Mouse (Mus musculus): ENCODE results near the gene Myo1b.

Gene Myo1b

DNA sequence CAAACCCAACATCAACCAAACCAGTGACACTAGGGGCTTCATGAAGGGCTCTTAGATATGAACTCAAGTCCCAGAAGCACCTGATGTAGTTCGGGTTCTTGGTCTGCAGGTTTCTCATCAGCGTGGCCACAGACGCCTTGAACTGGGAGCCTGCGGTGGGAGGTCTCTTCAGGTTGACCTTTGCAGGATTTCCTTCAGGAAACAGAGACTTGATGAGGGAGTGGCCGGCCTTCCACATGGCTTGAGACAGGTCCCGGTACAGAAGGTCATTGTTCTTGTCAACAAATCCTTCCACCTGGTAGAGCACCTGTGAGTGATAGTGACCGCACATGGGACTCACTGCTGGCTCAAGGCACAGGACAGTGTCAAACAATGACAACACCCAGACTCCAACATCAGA, 137.6 kb downstream of the Myo1b start:
- Histone ChIP-seq H3K27me3 (ENCODE audit: insufficient read depth, low read length) (no peaks in the 10 kb centered on the region), H3K4me3 (replicated peaks; ENCODE audit: low read length) (no peak overlapping the region), H3K9me3 (ENCODE audit: low read length) (no peaks in the 10 kb centered on the region), H3K4me1 (replicated peaks; ENCODE audit: low read depth, low read length) (no peaks in the 10 kb centered on the region), H3K36me3 (ENCODE audit: insufficient read depth, low read length) (peaks cover 36% of the 10 kb centered on the region)
- no peak for TF ChIP-seq POU5F1 (IDR thresholded peaks at IDR 0.05; ENCODE audit: borderline replicate concordance, low read length)
- no peak for TF ChIP-seq NANOG (IDR thresholded peaks at IDR 0.05; ENCODE audit: borderline replicate concordance, low read length)
- TF ChIP-seq CTCF (conservative IDR thresholded peaks at IDR 0.05; ENCODE audit: low read length) = no peak

DNA sequence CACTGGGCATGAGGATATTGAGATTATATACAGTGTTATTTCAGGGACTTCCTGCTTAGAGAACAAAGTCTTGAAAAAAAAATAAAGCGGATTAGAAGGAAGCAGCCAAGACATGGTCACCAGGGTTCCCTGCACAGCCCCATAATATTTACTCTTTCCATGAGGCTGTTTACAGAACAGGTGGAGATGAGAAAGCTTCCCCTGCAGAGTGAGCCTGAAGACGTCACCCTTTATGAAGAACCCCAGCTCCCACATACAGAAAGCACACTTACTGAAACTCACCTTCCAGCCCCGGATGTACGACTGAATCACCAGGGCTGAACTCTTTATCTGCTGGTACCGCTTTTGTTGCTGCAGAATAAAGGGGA, 145.4 kb downstream of the Myo1b start:
- Histone ChIP-seq H3K9me3 (ENCODE audit: low read length) (no peaks in the 10 kb centered on the region), H3K4me3 (replicated peaks; ENCODE audit: low read length) (no peak overlapping the region)
- TF ChIP-seq CTCF (conservative IDR thresholded peaks at IDR 0.05; ENCODE audit: low read length) = no peak
- no peak for TF ChIP-seq POU5F1 (IDR thresholded peaks at IDR 0.05; ENCODE audit: borderline replicate concordance, low read length)
- no peak for TF ChIP-seq NANOG (IDR thresholded peaks at IDR 0.05; ENCODE audit: borderline replicate concordance, low read length)

DNA sequence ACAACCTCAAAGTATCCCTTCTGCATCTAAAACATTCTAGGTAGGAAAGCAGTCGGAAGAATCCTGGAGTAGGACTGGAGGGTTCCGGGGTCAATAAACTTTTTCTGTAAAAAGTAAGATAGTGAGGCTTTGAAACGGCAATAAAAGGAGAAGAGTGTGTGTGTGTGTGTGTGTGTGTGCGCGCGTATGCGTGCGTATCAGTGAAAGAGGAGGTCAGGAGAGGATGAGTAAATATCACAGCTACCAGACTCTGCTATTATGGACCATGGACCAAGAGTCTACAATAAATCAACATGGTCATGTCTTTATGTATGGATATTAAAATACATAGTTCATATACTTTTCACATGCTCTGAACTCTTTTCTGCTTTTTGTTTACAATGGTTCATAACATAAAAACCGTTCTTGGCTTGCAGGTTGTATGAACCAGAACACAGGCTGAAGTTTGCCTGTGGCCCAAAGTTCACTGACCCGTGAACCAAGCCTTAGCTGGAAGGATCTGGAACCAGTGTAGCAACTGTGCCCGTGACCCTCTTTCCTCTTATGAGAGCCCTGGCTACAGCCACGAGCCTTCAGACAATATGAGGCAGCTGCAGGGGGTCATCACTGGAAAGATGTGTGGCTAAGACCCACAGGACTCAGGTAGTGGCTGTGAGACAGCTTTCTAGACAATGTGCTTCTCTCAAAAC, 145.9 kb downstream of the Myo1b start:
- Histone ChIP-seq H3K27me3 (ENCODE audit: insufficient read depth, low read length) (no peaks in the 10 kb centered on the region), H3K4me3 (replicated peaks; ENCODE audit: low read length) (no peak overlapping the region), H3K9me3 (ENCODE audit: low read length) (no peaks in the 10 kb centered on the region), H3K36me3 (ENCODE audit: insufficient read depth, low read length) (peaks cover 37% of the 10 kb centered on the region), H3K4me1 (replicated peaks; ENCODE audit: low read depth, low read length) (peaks cover 10% of the 10 kb centered on the region)
- TF ChIP-seq POU5F1 (IDR thresholded peaks at IDR 0.05; ENCODE audit: borderline replicate concordance, low read length) (no peak), NANOG (IDR thresholded peaks at IDR 0.05; ENCODE audit: borderline replicate concordance, low read length) (no peak), CTCF (conservative IDR thresholded peaks at IDR 0.05; ENCODE audit: low read length) (no peak)

More for the DNA sequence above, 145.4 kb downstream of the Myo1b start:
- Histone ChIP-seq H3K36me3 (ENCODE audit: insufficient read depth, low read length) (peaks cover 39% of the 10 kb centered on the region), H3K27me3 (ENCODE audit: insufficient read depth, low read length) (no peaks in the 10 kb centered on the region), H3K4me1 (replicated peaks; ENCODE audit: low read depth, low read length) (peaks cover 10% of the 10 kb centered on the region)

DNA sequence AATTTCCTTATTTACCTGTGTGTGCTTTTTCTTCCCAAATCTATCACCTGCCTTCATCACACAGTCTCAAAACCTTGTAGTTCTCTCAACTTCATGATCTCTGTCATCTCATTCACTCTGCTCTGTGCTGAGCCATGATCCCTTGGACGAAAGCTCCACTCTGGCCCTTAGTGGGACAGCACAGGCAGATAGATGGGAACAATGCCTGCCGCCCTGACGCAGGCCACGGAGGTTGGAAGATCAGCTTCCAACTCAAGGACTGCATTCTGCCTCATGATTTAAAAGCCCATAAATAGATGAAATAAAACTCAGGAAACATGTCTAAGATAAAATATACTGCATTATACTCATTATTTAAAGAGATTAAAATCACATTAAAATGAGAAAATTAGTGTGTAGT, 149.6 kb downstream of the Myo1b start:
- Histone ChIP-seq H3K36me3 (ENCODE audit: insufficient read depth, low read length) (peaks cover 22% of the 10 kb centered on the region), H3K4me3 (replicated peaks; ENCODE audit: low read length) (no peak overlapping the region), H3K27me3 (ENCODE audit: insufficient read depth, low read length) (no peaks in the 10 kb centered on the region), H3K4me1 (replicated peaks; ENCODE audit: low read depth, low read length) (peaks cover 10% of the 10 kb centered on the region), H3K9me3 (ENCODE audit: low read length) (no peaks in the 10 kb centered on the region)
- TF ChIP-seq CTCF (conservative IDR thresholded peaks at IDR 0.05; ENCODE audit: low read length) (no peak), NANOG (IDR thresholded peaks at IDR 0.05; ENCODE audit: borderline replicate concordance, low read length) (no peak), POU5F1 (IDR thresholded peaks at IDR 0.05; ENCODE audit: borderline replicate concordance, low read length) (no peak)

DNA sequence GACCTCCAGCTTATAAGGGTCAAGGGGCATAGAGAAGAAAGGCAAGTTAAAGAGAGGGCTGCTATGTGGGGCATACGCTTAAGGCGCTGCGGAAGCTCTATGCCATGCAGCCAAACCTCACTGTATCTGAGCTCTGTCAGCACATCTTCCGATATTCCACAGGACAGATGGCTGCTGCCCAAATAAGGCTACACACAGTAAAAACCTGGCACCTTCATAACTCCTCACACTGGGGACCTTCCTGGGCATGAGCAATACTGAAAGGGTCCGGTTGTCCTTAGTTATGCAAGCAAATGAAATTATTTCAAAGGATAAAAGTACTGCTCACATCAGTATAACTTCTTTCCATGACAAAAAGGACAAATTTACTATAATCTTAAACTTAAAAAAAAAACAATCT, 150.7 kb downstream of the Myo1b start:
- Histone ChIP-seq H3K9me3 (ENCODE audit: low read length) (no peaks in the 10 kb centered on the region), H3K4me1 (replicated peaks; ENCODE audit: low read depth, low read length) (peaks cover 11% of the 10 kb centered on the region), H3K27me3 (ENCODE audit: insufficient read depth, low read length) (no peaks in the 10 kb centered on the region), H3K36me3 (ENCODE audit: insufficient read depth, low read length) (peaks cover 12% of the 10 kb centered on the region; the same call in 1 of the 2 replicates), H3K4me3 (replicated peaks; ENCODE audit: low read length) (no peak overlapping the region)
- no peak for TF ChIP-seq CTCF (conservative IDR thresholded peaks at IDR 0.05; ENCODE audit: low read length)
- TF ChIP-seq NANOG (IDR thresholded peaks at IDR 0.05; ENCODE audit: borderline replicate concordance, low read length) = no peak
- TF ChIP-seq POU5F1 (IDR thresholded peaks at IDR 0.05; ENCODE audit: borderline replicate concordance, low read length) = no peak

DNA sequence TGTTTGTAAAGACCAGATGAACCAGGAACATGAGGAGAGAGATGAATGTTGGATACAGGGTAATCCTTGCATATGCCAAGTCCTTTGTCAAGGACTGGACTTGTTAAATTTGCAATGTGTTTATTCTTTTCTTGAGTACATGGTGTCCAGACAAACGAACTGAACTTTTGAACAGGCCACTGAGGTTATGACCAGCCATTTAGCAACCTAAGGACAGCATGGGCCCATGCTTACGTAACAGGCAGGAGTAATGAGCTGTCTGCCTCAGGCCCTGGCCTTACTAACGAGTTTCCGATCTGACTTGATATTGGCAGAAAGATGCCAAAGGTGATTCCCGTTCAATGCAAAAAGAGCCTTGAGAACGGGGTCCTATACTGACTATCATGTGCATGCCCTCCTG, 156.2 kb downstream of the Myo1b start:
- Histone ChIP-seq H3K27me3 (ENCODE audit: insufficient read depth, low read length) (no peaks in the 10 kb centered on the region), H3K36me3 (ENCODE audit: insufficient read depth, low read length) (peaks cover 29% of the 10 kb centered on the region), H3K4me1 (replicated peaks; ENCODE audit: low read depth, low read length) (peaks cover 33% of the 10 kb centered on the region), H3K9me3 (ENCODE audit: low read length) (no peaks in the 10 kb centered on the region), H3K4me3 (replicated peaks; ENCODE audit: low read length) (no peak overlapping the region)
- TF ChIP-seq POU5F1 (IDR thresholded peaks at IDR 0.05; ENCODE audit: borderline replicate concordance, low read length) (no peak), NANOG (IDR thresholded peaks at IDR 0.05; ENCODE audit: borderline replicate concordance, low read length) (no peak), CTCF (conservative IDR thresholded peaks at IDR 0.05; ENCODE audit: low read length) (no peak)

DNA sequence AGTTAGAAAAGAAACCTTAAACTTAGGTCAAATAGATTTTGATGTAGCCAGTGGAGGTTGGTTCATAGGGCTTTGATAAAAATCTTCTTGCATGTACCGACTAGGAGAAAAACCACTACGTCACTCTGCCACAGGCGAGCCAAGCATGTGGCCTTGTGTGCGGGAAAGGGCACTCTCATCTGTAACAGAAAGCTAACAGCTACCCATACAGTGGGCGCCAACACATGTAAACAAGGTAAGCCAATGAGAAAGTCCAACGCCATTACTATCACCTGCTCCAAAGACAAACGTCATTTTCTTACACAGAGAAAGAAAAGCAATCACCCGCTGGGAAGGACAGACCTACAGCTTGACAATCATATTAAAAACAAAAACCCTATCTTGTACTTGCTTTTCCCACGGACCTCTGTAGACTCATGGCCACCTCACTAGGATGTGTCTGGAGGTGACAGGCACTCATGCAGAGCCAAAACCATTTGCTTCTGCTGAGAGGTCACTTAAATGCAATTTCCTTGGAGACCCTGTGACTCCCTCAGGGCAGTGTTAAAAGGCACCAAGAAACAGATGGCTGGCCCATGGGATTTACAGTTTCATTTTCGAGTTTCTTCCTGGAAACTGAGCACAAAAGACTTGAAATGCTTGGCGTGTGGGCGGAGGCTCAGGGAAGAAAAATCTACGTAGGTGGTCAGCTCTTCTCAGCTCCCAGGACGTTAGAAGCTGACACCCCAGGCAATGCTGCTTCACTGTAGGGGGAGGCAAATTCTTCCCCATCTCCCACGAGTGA, 157.4 kb downstream of the Myo1b start:
- no peak overlapping the region for H3K4me3 ChIP-seq (replicated peaks; ENCODE audit: low read length)
- H3K9me3 ChIP-seq (ENCODE audit: low read length) = no peaks in the 10 kb centered on the region
- H3K27me3 ChIP-seq (ENCODE audit: insufficient read depth, low read length) = no peaks in the 10 kb centered on the region
- H3K36me3 ChIP-seq (ENCODE audit: insufficient read depth, low read length) = peaks cover 38% of the 10 kb centered on the region
- H3K4me1 ChIP-seq (replicated peaks; ENCODE audit: low read depth, low read length) = peaks cover 33% of the 10 kb centered on the region
- TF ChIP-seq POU5F1 (IDR thresholded peaks at IDR 0.05; ENCODE audit: borderline replicate concordance, low read length) (no peak), CTCF (conservative IDR thresholded peaks at IDR 0.05; ENCODE audit: low read length) (no peak), NANOG (IDR thresholded peaks at IDR 0.05; ENCODE audit: borderline replicate concordance, low read length) (peak; percentile 45; the same call in 1 of the 2 replicates)

DNA sequence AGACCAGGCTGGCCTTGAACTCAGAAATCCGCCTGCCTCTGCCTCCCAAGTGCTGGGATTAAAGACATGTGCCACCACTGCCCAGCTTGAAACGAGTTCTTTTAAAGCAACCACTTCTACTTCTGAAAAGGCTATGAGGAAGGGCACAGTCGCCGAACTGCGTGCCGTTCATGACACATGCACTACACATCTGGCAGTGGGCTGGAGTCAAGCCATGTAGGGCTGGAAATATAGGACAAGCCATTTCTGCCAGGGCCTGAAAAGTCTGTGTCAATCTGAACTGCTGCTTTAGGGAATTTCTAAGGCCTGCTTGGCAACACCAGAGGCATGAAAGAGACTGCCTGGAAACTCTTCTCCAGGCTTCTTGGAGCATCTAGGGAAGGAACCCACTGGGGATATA, 162.2 kb downstream of the Myo1b start:
- Histone ChIP-seq H3K4me3 (replicated peaks; ENCODE audit: low read length) (no peak overlapping the region), H3K4me1 (replicated peaks; ENCODE audit: low read depth, low read length) (peaks cover 18% of the 10 kb centered on the region), H3K9me3 (ENCODE audit: low read length) (no peaks in the 10 kb centered on the region), H3K36me3 (ENCODE audit: insufficient read depth, low read length) (peaks cover 34% of the 10 kb centered on the region), H3K27me3 (ENCODE audit: insufficient read depth, low read length) (no peaks in the 10 kb centered on the region)
- TF ChIP-seq CTCF (conservative IDR thresholded peaks at IDR 0.05; ENCODE audit: low read length) (no peak), NANOG (IDR thresholded peaks at IDR 0.05; ENCODE audit: borderline replicate concordance, low read length) (no peak), POU5F1 (IDR thresholded peaks at IDR 0.05; ENCODE audit: borderline replicate concordance, low read length) (no peak)

Measured in E14TG2a.4 (cell line).